Mouse (Mus musculus): Measurements from ENCODE around the gene Phf1. TPM values are rescaled to one million over a fixed set of nuclear protein-coding genes. Genes with fewer than 3 reads are reported as not detected.
A peak's percentile ranks its signal among the peaks of the same experiment; 100 is the strongest.
"Not testable (repeated sequence)": the region's sequence is repeated elsewhere in the genome, so short reads cannot be mapped to it uniquely, and the experiment has no call there.

Phf1 gene
- total RNA-seq (2015) (2.1 TPM in 2 replicates), total RNA-seq (2017) (3.5 and 4.6 TPM in 2 replicates)

- peak; percentile 93 for ATAC-seq (replicated peaks; ENCODE audit: poor library complexity)
Measured at GRCm38 (mm10) chr17:26932839-26933398, at the start of gene Phf1. Gene Phf1, plus strand, starts transcription at chr17:26933052.

- no peak for ATAC-seq (replicated peaks; ENCODE audit: poor library complexity)
Measured at GRCm38 (mm10) chr17:26883585-26883984, 49.3 kb upstream of the Phf1 start.

GRCm38 (mm10) chr17:26884995-26885926, 47.6 kb upstream of the Phf1 start:
- peak; percentile 90 for ATAC-seq (replicated peaks; ENCODE audit: poor library complexity)

- ATAC-seq (replicated peaks; ENCODE audit: poor library complexity): peak; percentile 93
Measured at GRCm38 (mm10) chr17:26886047-26886749, 46.7 kb upstream of the Phf1 start.

GRCm38 (mm10) chr17:26887926-26888325, 44.9 kb upstream of the Phf1 start:
- no peak for ATAC-seq (replicated peaks; ENCODE audit: poor library complexity)

DNA sequence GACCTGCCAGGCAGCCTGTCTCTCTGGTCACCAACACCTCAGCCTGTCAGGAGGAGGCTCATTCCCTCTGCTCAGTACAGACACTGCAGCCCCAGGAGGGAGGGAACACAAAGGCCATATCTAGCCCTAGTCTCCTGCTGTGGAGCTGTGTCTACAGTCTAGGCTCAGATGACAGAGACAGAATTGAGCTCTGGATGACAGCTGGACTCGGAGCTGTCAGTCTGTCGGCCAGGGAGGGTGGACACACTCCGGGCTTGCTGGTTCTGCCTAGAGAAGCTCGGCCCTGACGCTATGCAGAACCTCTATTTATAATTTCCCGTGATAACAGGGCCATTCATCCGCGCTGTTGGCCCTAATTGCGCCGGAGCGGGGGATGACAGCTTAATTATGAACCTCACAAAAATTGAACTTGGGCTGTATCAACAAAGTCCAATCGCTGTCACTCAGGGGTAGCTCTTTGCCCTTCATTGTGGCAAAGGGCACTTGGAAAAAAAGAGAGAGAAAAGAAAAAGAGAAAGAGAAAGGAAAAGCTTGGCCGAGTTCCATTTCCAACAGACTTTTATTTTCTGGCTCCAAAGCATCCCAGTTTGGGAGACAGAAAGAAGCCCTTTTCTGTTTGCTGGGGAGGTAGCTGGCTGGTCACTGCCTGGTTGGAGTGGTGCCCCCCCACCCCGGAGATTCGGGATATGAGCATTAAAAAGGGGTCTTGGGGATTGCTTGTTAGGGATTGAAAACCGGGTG, 40.0 kb upstream of the Phf1 start:
- no peak for ATAC-seq (replicated peaks; ENCODE audit: poor library complexity)

GRCm38 (mm10) chr17:26893492-26893891, 39.4 kb upstream of the Phf1 start:
- ATAC-seq (replicated peaks; ENCODE audit: poor library complexity): no peak

DNA sequence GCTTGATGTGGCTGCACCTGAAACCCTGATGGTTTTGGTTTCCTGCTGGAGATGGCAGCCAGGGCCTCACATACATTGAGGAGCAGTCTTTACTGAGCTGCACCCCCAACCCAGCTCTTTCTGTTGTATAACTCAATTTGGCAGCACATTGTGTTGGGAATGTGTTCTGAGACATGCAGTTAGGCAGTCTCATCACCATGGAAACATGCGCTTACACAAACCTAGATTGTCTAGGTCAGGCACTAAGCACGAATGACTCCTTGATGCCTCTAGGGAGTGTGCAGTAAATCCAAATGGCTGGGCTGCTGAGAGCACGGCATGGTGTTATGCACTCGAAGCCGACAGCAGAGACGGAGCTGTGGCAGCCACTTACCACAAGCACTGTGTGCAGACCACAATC, 38.5 kb upstream of the Phf1 start:
- no peak for ATAC-seq (replicated peaks; ENCODE audit: poor library complexity)

GRCm38 (mm10) chr17:26895578-26895977, 37.3 kb upstream of the Phf1 start:
- ATAC-seq (replicated peaks; ENCODE audit: poor library complexity): peak; percentile 76

- ATAC-seq (replicated peaks; ENCODE audit: poor library complexity): no peak
Measured at GRCm38 (mm10) chr17:26900916-26901315, 31.9 kb upstream of the Phf1 start.

DNA sequence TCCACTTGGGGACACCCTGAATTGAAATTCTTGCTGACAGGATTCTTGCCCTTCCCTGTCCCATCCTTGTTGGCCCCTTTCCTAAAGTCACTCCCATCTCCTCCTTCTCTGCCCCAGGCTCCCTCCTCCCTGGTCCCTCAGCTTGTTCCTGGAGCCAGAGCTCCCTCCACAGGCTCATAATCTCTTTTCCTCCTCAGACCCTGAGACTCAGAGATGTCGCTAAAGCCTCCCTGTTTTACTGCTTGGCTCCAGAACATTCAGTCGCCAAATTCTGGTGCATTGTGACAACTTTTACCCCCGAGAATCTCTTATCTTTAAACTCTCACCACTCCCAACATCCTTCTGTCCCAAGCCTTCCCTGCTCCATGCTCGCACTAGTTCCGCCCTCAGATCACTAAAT, 28.5 kb upstream of the Phf1 start:
- ATAC-seq (replicated peaks; ENCODE audit: poor library complexity): no peak

DNA sequence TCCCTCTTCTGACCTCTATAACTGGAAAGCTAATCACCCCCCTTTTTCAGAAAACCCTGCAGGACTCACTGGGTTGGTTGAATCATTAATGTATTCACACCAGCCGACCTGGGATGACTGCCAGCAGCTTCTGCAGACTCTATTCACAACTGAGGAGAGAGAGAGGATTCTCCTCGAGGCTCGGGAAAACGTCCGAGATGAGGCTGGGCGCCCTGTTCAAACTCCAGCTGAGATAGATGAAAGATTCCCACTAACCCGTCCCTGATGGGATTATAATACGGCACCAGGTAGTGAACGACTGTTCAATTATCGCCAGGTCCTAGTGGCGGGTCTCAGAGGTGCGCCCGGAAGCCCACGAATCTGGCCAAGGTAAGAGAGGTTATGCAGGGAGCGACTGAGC, 25.3 kb upstream of the Phf1 start:
- not testable (repeated sequence) for ATAC-seq (replicated peaks; ENCODE audit: poor library complexity)

GRCm38 (mm10) chr17:26915248-26915647, 17.6 kb upstream of the Phf1 start:
- ATAC-seq (replicated peaks; ENCODE audit: poor library complexity): no peak

DNA sequence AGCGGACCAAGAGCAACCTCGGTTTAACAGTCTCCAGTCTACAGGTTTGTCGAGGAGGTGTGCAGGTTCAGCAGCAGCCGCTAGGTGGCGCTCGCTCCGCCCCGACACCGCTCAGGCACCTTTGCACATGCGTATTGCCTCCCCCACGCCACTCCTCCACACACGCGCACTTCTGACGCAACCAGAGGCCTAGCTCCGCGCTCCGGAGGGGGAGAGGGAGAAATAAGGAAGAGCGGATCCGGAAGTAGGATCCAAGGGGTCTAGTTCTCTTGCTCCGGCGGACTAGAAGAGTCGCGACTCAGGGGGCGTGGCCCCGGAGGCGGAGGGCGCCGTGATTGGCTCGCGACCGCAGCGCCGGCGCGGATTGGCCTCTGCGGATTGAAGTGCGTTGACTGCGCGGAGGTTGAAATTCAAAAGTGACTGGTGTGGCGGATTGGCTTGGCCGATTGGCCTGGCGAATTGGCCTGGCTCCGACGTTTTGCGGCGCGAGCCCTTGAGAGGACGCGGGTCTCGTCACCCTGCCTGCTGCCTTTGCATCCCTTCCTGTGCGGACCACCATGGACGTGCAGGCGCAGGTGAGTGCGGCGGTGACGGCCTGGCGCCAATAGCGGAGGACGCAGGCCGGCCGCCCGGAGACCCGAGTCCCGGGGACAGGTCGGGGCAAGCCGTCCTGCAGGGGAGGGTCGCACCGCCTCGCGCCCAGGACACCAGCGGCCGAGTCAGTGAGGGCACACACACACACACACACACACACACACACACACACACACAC, 16.0 kb upstream of the Phf1 start, which contains the start of gene Kifc5b:
Gene Kifc5b, plus strand, starts transcription at position 381 of the 772 bp plus-strand sequence.
- peak; percentile 99 for ATAC-seq (replicated peaks; ENCODE audit: poor library complexity)

DNA sequence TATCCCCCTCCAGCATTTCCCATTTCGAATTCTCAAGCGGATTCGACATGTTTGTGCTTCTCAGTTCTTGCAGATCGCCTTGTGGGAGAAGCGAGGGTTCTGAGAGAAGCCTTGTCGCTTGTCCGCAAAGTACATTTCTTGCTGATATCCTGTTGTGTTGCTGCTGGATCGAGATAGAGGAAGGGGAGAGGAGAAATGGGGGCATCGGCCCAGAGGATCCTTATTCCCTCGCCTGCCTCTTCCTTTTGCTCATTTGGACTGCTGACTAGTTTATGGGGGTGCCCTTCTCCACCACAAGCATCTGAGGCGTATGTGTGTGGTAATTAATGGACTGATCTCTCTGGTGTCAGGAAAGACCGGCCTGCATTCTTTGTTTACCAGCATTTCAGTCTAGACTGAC, 15.3 kb upstream of the Phf1 start:
- not testable (repeated sequence) for ATAC-seq (replicated peaks; ENCODE audit: poor library complexity)

GRCm38 (mm10) chr17:26918343-26918742, 14.5 kb upstream of the Phf1 start:
- no peak for ATAC-seq (replicated peaks; ENCODE audit: poor library complexity)

DNA sequence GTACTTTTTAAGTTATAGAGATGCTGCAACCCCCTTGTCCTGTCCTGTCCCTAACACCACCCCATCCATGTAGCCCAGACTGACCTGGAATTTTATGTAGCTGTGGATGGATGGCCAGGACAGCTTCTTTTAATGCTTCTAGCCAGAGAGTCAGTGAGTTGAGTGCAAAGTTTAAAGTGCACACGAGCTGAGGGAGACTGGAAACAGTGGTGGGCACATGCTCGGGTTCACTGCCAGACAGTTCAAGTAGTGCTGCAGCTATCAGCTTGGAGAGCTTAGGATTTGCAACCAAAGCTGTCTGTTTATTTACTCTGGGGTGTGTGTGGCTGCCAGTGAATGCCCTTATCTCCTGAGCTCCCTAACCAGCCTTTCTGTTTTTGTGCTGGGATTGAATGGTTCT, 13.3 kb upstream of the Phf1 start:
- not testable (repeated sequence) for ATAC-seq (replicated peaks; ENCODE audit: poor library complexity)

- not testable (repeated sequence) for ATAC-seq (replicated peaks; ENCODE audit: poor library complexity)
Measured at GRCm38 (mm10) chr17:26922368-26922767, 10.5 kb upstream of the Phf1 start.

GRCm38 (mm10) chr17:26925414-26925813, 7.4 kb upstream of the Phf1 start:
- ATAC-seq (replicated peaks; ENCODE audit: poor library complexity): not testable (repeated sequence)

DNA sequence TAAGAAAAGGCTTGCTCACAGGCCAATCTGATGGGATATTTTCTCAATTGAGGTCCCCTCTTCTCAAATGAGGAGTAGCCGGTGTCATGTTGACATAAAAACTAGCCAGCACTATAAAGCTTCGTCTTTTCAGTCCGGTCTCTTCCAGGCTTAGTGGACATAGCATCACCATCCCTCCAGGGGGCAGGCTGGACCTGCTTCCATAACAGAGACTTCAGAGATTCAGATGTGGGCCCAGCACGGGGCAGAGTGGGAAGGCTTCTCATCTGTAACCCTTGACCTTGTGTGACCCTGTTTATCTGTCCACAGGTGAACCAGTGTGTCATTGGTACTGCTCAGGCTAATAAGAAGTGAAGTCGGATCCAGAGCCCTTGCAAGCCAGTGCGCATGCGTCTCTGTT, 1.1 kb upstream of the Phf1 start:
- peak; percentile 42 for ATAC-seq (replicated peaks; ENCODE audit: poor library complexity)
